Mouse (Mus musculus) naive thymus-derived CD4-positive, alpha-beta T cell, adult 5 months (primary cell): Measurements from ENCODE around the gene Kctd8. TPM values are rescaled to one million over a fixed set of nuclear protein-coding genes. Genes with fewer than 3 reads are reported as not detected.

ENCODE experiments used
- polyA plus RNA-seq: library from polyadenylated mRNA; unstranded; fragments of 100-300 nt; shearing (Covaris generic); gene quantifications from one replicate; pipeline ENCODE4 v1.2.1, GENCODE M21; 2017

The Kctd8 gene
- polyA plus RNA-seq = not detected

DNA sequence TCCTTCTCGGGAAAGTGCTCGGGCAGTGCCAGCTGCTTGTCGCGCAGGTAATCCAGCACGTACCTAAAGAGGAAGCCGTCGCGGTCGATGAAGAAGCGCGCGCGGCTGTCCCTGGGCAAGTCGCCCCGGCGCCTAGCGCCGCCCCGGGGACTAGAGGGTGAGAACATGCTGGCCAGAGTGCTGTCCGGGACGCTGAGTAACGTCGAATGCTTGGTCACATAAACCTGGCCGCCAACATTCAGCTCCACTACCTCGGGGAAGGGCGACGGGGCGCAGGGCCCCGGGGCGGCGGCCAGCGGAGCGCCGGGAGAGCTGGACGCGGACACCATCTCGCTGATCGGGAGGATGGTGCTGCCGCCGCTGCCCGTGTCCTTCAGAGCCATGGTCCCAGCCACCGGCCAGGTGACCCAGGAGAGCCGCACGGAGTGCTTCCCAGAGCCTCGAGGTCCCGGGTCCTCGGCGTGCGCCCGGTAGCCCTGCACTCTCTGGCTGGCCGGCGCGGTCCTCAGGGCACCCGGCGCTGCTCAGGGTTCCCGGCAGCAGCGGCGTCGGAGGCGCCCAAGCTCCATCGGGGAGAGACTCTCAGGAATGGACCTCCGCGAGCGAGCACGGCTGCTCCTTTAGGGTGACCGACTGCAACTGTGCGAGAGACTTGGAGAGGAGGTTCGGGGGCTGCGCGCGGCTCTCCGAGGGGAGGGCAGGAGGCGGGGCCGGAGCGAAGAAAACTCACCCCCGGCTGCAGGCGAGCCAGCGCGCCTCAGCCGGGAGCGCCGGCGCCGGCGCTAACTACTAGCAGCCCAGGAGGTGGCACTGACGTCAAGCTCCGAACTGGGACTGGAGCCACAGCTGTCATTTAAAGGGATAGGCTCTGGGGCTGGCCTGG lies at the start of gene Kctd8:
Gene Kctd8 (minus strand): TSS at position 761 of the 883 bp plus-strand sequence.

Other genes with a start within 250 kb of the Kctd8 start
- gene Yipf7, start 201.0 kb upstream of the Kctd8 start, polyA plus RNA-seq = not detected
- gene Guf1, start 215.2 kb upstream of the Kctd8 start, polyA plus RNA-seq = 27.2 TPM